Mouse (Mus musculus) cerebellum, adult 9-11 months (tissue): ENCODE data around the gene Il27ra.

Experiments
- DNase-seq: peaks from one replicate; pipeline ENCODE4 v3.0.0; 2022

Il27ra gene

GRCm38 (mm10) chr8:84019738-84020137, 22.7 kb downstream of the Il27ra start:
- DNase-seq, result no peak

GRCm38 (mm10) chr8:84015833-84016232, 26.6 kb downstream of the Il27ra start:
- DNase-seq, result no peak

- peak; percentile 26 for DNase-seq
Observed at GRCm38 (mm10) chr8:84012499-84013165, 29.8 kb downstream of the Il27ra start.

- peak; percentile 34 for DNase-seq
Observed at GRCm38 (mm10) chr8:84011705-84012498, 30.5 kb downstream of the Il27ra start, which contains the start of gene 2210011C24Rik. TSS of gene 2210011C24Rik (minus strand) at chr8:84012171.

GRCm38 (mm10) chr8:84010625-84011611, 31.5 kb downstream of the Il27ra start:
- peak; percentile 59 for DNase-seq

- peak; percentile 78 for DNase-seq
Observed at GRCm38 (mm10) chr8:84009876-84010275, 32.5 kb downstream of the Il27ra start.

- DNase-seq, result no peak
Observed at GRCm38 (mm10) chr8:84008362-84008761, 34.0 kb downstream of the Il27ra start.

- peak; percentile 48 for DNase-seq
Observed at GRCm38 (mm10) chr8:84005502-84005901, 36.9 kb downstream of the Il27ra start.

GRCm38 (mm10) chr8:84004533-84005201, 37.7 kb downstream of the Il27ra start:
- DNase-seq, result peak; percentile 95

GRCm38 (mm10) chr8:84003612-84004246, 38.7 kb downstream of the Il27ra start:
- peak; percentile 34 for DNase-seq

GRCm38 (mm10) chr8:84002957-84003611, 39.3 kb downstream of the Il27ra start:
- DNase-seq, result peak; percentile 54

GRCm38 (mm10) chr8:84001281-84002000, 40.9 kb downstream of the Il27ra start, which contains the start of gene 1700067K01Rik:
TSS of gene 1700067K01Rik (plus strand) at chr8:84001502.
- DNase-seq, result peak; percentile 44

GRCm38 (mm10) chr8:83999825-84000224, 42.6 kb downstream of the Il27ra start:
- DNase-seq, result peak; percentile 50

GRCm38 (mm10) chr8:83999057-83999705, 43.2 kb downstream of the Il27ra start:
- peak; percentile 61 for DNase-seq

GRCm38 (mm10) chr8:83998231-83999056, 43.9 kb downstream of the Il27ra start:
- peak; percentile 69 for DNase-seq

- DNase-seq, result peak; percentile 68
Observed at GRCm38 (mm10) chr8:83997511-83998141, 44.8 kb downstream of the Il27ra start, which contains the start of gene Samd1. TSS of gene Samd1 (plus strand) at chr8:83997672.

GRCm38 (mm10) chr8:83996567-83997505, 45.6 kb downstream of the Il27ra start:
- peak; percentile 85 for DNase-seq
